Mouse (Mus musculus) MEL (cell line): ENCODE results near the gene Cfap100. TPM values are rescaled to one million over a fixed set of nuclear protein-coding genes. Genes with fewer than 3 reads are reported as not detected.

Experiments used
- DNase-seq: peaks from one replicate; pipeline ENCODE4 v3.0.0; 2011; ENCODE audit warnings: low read depth, low spot score
- H3K27ac ChIP-seq: 2 replicates; pipeline ENCODE4 v1.5.1; 2012; ENCODE audit warnings: low read depth, mild to moderate bottlenecking, control low read depth, low read length, moderate library complexity; ENCODE audit not compliant: control insufficient read depth
- H3K27me3 ChIP-seq, 2 experiments: fragments of 150-350 bp in 1 of 2; sonication (generic) in 1 of 2; 2 replicates each; pipeline ENCODE4 v1.6.1; 2012; ENCODE audit warnings: low read length in 2 of 2, mild to moderate bottlenecking in 2 of 2, improper control_type of control experiment in 1 of 2, moderate library complexity in 1 of 2; ENCODE audit not compliant: insufficient read depth in 2 of 2, control insufficient read depth in 1 of 2
- H3K36me3 ChIP-seq, 2 experiments: 2 replicates each; pipeline ENCODE4 v1.6.1; 2012 to 2014; ENCODE audit warnings: low read length in 2 of 2, improper control_type of control experiment in 1 of 2, inconsistent platforms in 1 of 2, mild to moderate bottlenecking in 1 of 2; ENCODE audit not compliant: insufficient read depth in 2 of 2, control insufficient read depth in 1 of 2
- H3K4me1 ChIP-seq, 2 experiments: fragments of 150-350 bp in 1 of 2; sonication (generic) in 1 of 2; 2 replicates each; pipeline ENCODE4 v1.6.1; 2012; ENCODE audit warnings: low read length in 2 of 2, improper control_type of control experiment in 1 of 2, mild to moderate bottlenecking in 1 of 2; ENCODE audit not compliant: insufficient read depth in 2 of 2, control insufficient read depth in 1 of 2
- H3K4me3 ChIP-seq, 2 experiments: fragments of 150-350 bp in 1 of 2; sonication (generic) in 1 of 2; 2 replicates each; pipeline ENCODE4 v1.5.1; 2012; ENCODE audit warnings: low read depth in 2 of 2, low read length in 2 of 2, mild to moderate bottlenecking in 2 of 2, moderate library complexity in 2 of 2, control low read depth in 1 of 2, improper control_type of control experiment in 1 of 2; ENCODE audit not compliant: control insufficient read depth in 1 of 2, insufficient read depth in 1 of 2
- H3K79me2 ChIP-seq: 2 replicates; pipeline ENCODE4 v1.6.1; 2012; ENCODE audit warnings: mild to moderate bottlenecking, low read length, moderate library complexity; ENCODE audit not compliant: control insufficient read depth, poor library complexity, insufficient read depth
- H3K9ac ChIP-seq: 2 replicates; pipeline ENCODE4 v1.6.1; 2012; ENCODE audit warnings: low read depth, mild to moderate bottlenecking, control low read depth, low read length, moderate library complexity; ENCODE audit not compliant: control insufficient read depth, poor library complexity, severe bottlenecking
- H3K9me3 ChIP-seq: fragments of 150-350 bp; sonication (generic); replicated peaks from 2 replicates; pipeline ENCODE4 v1.6.1; 2012; ENCODE audit warnings: mild to moderate bottlenecking, low read length, improper control_type of control experiment, moderate library complexity; ENCODE audit not compliant: insufficient read depth
- CHD1 ChIP-seq: IDR thresholded peaks from 2 replicates; pipeline ENCODE4 v1.6.1; 2012; ENCODE audit warnings: low read depth, mild to moderate bottlenecking, inconsistent platforms, low read length, improper control_type of control experiment
- CHD2 ChIP-seq: IDR thresholded peaks from 2 replicates; pipeline ENCODE4 v1.6.1; 2011; ENCODE audit warnings: low read length, improper control_type of control experiment
- E2F4 ChIP-seq: IDR thresholded peaks from 2 replicates; pipeline ENCODE4 v1.6.1; 2011; ENCODE audit warnings: low read depth, low read length, improper control_type of control experiment, borderline replicate concordance
- ELF1 ChIP-seq: IDR thresholded peaks from 2 replicates; pipeline ENCODE4 v1.6.1; 2014; ENCODE audit warnings: low read depth, mild to moderate bottlenecking, inconsistent platforms, low read length, improper control_type of control experiment, moderate library complexity
- GABPA ChIP-seq: IDR thresholded peaks from 2 replicates; pipeline ENCODE4 v1.6.1; 2012; ENCODE audit warnings: low read depth, mild to moderate bottlenecking, inconsistent platforms, low read length, improper control_type of control experiment, moderate library complexity
- KAT2A ChIP-seq: conservative IDR thresholded peaks from 2 replicates; pipeline ENCODE4 v1.6.1; 2012; ENCODE audit warnings: low read depth, low read length, improper control_type of control experiment, inconsistent platforms
- MAX ChIP-seq: IDR thresholded peaks from 2 replicates; pipeline ENCODE4 v1.6.1; 2011; ENCODE audit warnings: low read length, improper control_type of control experiment
- MEF2A ChIP-seq: IDR thresholded peaks from 2 replicates; pipeline ENCODE4 v1.6.1; 2014; ENCODE audit warnings: low read depth, mild to moderate bottlenecking, inconsistent platforms, low read length, improper control_type of control experiment; ENCODE audit not compliant: poor library complexity, insufficient replicate concordance, severe bottlenecking; ENCODE audit errors: extremely low read depth
- NELFE ChIP-seq: IDR thresholded peaks from 2 replicates; pipeline ENCODE4 v1.6.1; 2011; ENCODE audit warnings: low read depth, low read length, improper control_type of control experiment
- POLR2AphosphoS5 ChIP-seq: IDR thresholded peaks from 2 replicates; pipeline ENCODE4 v1.6.1; 2012; ENCODE audit warnings: low read depth, borderline replicate concordance, mild to moderate bottlenecking, inconsistent platforms, low read length, moderate library complexity, mixed read lengths
- RAD21 ChIP-seq: IDR thresholded peaks from 2 replicates; pipeline ENCODE4 v1.6.1; 2011; ENCODE audit warnings: mild to moderate bottlenecking, low read depth, low read length, improper control_type of control experiment
- RCOR1 ChIP-seq: IDR thresholded peaks from 2 replicates; pipeline ENCODE4 v1.6.1; 2012; ENCODE audit warnings: low read depth, mild to moderate bottlenecking, inconsistent platforms, low read length, improper control_type of control experiment
- SIN3A ChIP-seq: IDR thresholded peaks from 2 replicates; pipeline ENCODE4 v1.6.1; 2012; ENCODE audit warnings: low read length, improper control_type of control experiment, inconsistent platforms
- SMC3 ChIP-seq: IDR thresholded peaks from 2 replicates; pipeline ENCODE4 v1.6.1; 2011; ENCODE audit warnings: low read depth, low read length, improper control_type of control experiment
- UBTF ChIP-seq: IDR thresholded peaks from 2 replicates; pipeline ENCODE4 v1.6.1; 2012; ENCODE audit warnings: low read depth, mild to moderate bottlenecking, inconsistent platforms, low read length, improper control_type of control experiment, moderate library complexity, borderline replicate concordance; ENCODE audit not compliant: insufficient read depth
- USF1 ChIP-seq: IDR thresholded peaks from 2 replicates; pipeline ENCODE4 v1.6.1; 2014; ENCODE audit warnings: low read depth, mild to moderate bottlenecking, inconsistent platforms, low read length, improper control_type of control experiment, moderate library complexity
- ZKSCAN1 ChIP-seq: IDR thresholded peaks from 2 replicates; pipeline ENCODE4 v1.6.1; 2012; ENCODE audit warnings: low read depth, mild to moderate bottlenecking, inconsistent platforms, low read length, improper control_type of control experiment, moderate library complexity
- ZMIZ1 ChIP-seq: IDR thresholded peaks from 2 replicates; pipeline ENCODE4 v1.6.1; 2012; ENCODE audit warnings: low read depth, mild to moderate bottlenecking, inconsistent platforms, low read length, improper control_type of control experiment, moderate library complexity
- ZNF384 ChIP-seq: IDR thresholded peaks from 2 replicates; pipeline ENCODE4 v1.6.1; 2012; ENCODE audit warnings: low read depth, mild to moderate bottlenecking, inconsistent platforms, low read length, improper control_type of control experiment
- polyA plus RNA-seq, 2 experiments: library from polyadenylated mRNA; stranded (reverse) in 1 of 2; unstranded in 1 of 2; fragments of >175 nt in 1 of 2; fragments of >200 nt in 1 of 2; gene quantifications; 2 replicates each; pipeline versions ENCODE4 v1.2.1 to v1.2.4; 2012; ENCODE audit warnings: low replicate concordance in 2 of 2, low read depth in 1 of 2; ENCODE audit not compliant: insufficient read length in 2 of 2, insufficient read depth in 1 of 2, missing spikeins in 1 of 2
- total RNA-seq: library from RNA; depleted of rRNA; stranded (reverse); fragments of 300-350 nt; gene quantifications from 2 replicates; pipeline ENCODE4 v1.2.3, GENCODE M21; 2012

Gene Cfap100
- total and polyA plus RNA-seq, 3 experiments, result 0.19 TPM; not detected in 2

- no peak overlapping the region for H3K27ac ChIP-seq
- no peak for DNase-seq
- no peaks in the 10 kb centered on the region for H3K79me2 ChIP-seq
- no peaks in the 10 kb centered on the region for H3K4me1 ChIP-seq
- TF ChIP-seq ZKSCAN1 (no peak), UBTF (no peak), MAX (no peak), RAD21 (no peak), SMC3 (no peak)
- no peaks in the 10 kb centered on the region for H3K36me3 ChIP-seq
- H3K9ac ChIP-seq, result no peak overlapping the region
- H3K27me3 ChIP-seq, result peaks cover 2 to 5% of the 10 kb centered on the region in 2 experiments; a peak in 3 of 4 replicates
- H3K9me3 ChIP-seq, result no peaks in the 10 kb centered on the region
- H3K4me3 ChIP-seq, result no peak overlapping the region
Measured at GRCm38 (mm10) chr6:90457421-90457820, 28.8 kb upstream of the Cfap100 start.

GRCm38 (mm10) chr6:90453751-90454150, 25.2 kb upstream of the Cfap100 start:
- Histone ChIP-seq H3K27me3 (peaks cover 2 to 3% of the 10 kb centered on the region in 2 experiments; a peak in 2 of 4 replicates), H3K36me3 (no peaks in the 10 kb centered on the region)
- TF ChIP-seq RCOR1, result no peak
- TF ChIP-seq USF1, result no peak
- no peak for TF ChIP-seq ZMIZ1
- no peak for TF ChIP-seq ZKSCAN1
- TF ChIP-seq NELFE, result no peak
- no peak for TF ChIP-seq CHD2
- no peak for TF ChIP-seq POLR2AphosphoS5
- TF ChIP-seq ZNF384, result no peak
- TF ChIP-seq GABPA, result no peak
- no peak for TF ChIP-seq SIN3A
- no peak for TF ChIP-seq E2F4
- TF ChIP-seq CHD1, result no peak
- no peak for TF ChIP-seq MEF2A
- TF ChIP-seq SMC3, result no peak
- TF ChIP-seq ELF1, result no peak
- no peak for TF ChIP-seq KAT2A

More at GRCm38 (mm10) chr6:90453751-90454150, 25.2 kb upstream of the Cfap100 start:
- H3K79me2 ChIP-seq, result no peaks in the 10 kb centered on the region
- no peak for DNase-seq
- no peak overlapping the region for H3K9ac ChIP-seq
- no peak overlapping the region for H3K27ac ChIP-seq
- H3K9me3 ChIP-seq, result no peaks in the 10 kb centered on the region
- no peak overlapping the region for H3K4me3 ChIP-seq
- H3K4me1 ChIP-seq, result no peaks in the 10 kb centered on the region
